Mouse (Mus musculus): ENCODE results near the gene Shisa5. TPM values are rescaled to one million over a fixed set of nuclear protein-coding genes. Genes with fewer than 3 reads are reported as not detected.

Gene Shisa5
- polyA plus RNA-seq, 1 experiment from 2014 or later = 58.2 TPM

DNA sequence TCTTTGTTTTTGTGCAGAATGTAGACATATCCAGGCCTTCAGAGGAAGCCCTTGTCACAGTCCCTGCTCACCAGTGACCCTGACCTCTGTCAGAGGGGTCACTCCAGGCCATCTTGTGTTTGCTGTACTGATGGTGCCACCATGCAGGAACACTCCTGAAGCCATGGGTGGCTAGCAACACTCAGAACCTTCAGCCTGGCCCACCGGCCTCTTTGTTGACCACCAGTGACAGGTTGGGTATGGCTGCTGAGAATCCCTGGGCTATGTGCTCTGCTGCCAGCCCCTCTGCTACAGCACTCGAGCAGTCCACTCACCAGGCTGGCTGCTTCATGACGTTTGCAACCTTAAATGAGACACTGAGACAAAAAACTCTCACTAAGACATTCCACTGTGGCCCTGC, 8.1 kb upstream of the Shisa5 start:
- WGBS = 72% methylated on average over 3 of the region's 3 CpGs
- no peaks in the 10 kb centered on the region for H3K9me3 ChIP-seq
- H3K4me1 ChIP-seq = peaks cover 10% of the 10 kb centered on the region
- no peak overlapping the region for H3K27ac ChIP-seq
- H3K36me3 ChIP-seq = no peaks in the 10 kb centered on the region
- DNase-seq (ENCODE audit: low spot score) = no peak
- H3K4me3 ChIP-seq = no peak overlapping the region
- no peaks in the 10 kb centered on the region for H3K27me3 ChIP-seq (ENCODE audit: insufficient read depth, poor library complexity, severe bottlenecking)

DNA sequence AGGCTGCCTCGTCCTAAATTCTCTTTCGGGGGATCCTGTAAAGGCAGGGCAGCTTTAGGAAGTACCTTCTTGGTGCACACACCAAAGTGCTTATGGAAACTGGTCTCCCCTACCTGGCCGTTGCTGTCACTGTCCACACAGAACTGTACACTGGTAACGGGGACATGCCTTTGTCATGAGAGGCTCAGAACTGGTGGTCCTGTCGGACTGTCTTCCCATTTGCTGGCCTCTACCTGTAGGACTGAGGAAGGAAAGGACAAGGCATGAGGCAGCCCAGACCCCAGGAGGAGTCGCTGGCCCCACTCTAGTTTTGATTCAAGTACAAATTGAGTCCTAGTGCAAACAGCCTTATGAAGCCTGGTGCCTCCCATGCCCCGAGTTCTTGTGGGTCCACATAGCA, 7.4 kb upstream of the Shisa5 start:
- H3K27ac ChIP-seq = no peak overlapping the region
- WGBS = 89% methylated on average over 7 of the region's 7 CpGs
- no peak for DNase-seq (ENCODE audit: low spot score)
- H3K36me3 ChIP-seq = no peaks in the 10 kb centered on the region
- H3K9me3 ChIP-seq = no peaks in the 10 kb centered on the region
- no peak overlapping the region for H3K4me3 ChIP-seq
- peaks cover 10% of the 10 kb centered on the region for H3K4me1 ChIP-seq
- no peaks in the 10 kb centered on the region for H3K27me3 ChIP-seq (ENCODE audit: insufficient read depth, poor library complexity, severe bottlenecking)

DNA sequence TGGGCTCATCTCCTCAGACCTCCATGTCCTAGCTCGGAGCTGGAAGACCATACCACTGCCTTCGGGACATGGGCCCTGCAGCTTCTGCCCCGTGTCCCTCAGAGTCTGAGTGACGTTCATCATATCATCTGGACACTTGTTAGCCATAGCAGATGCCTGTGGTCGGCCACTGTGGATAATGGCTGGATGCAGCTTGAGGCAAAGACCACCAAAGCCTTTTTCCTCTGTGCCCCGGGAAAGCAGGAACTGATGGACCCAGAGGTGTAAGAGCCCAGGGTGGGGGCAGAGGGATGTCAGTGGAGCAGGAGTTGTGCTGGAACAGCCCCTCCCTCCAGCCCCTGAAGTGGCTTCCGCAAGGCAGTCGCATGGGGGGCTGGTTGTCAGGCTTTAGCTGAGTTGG, 6.7 kb upstream of the Shisa5 start:
- no peak overlapping the region for H3K27ac ChIP-seq
- 77% methylated on average over 8 of the region's 8 CpGs for WGBS
- DNase-seq (ENCODE audit: low spot score) = no peak
- H3K27me3 ChIP-seq (ENCODE audit: insufficient read depth, poor library complexity, severe bottlenecking) = no peaks in the 10 kb centered on the region
- H3K4me3 ChIP-seq = no peak overlapping the region
- no peaks in the 10 kb centered on the region for H3K36me3 ChIP-seq
- H3K4me1 ChIP-seq = peaks cover 10% of the 10 kb centered on the region
- no peaks in the 10 kb centered on the region for H3K9me3 ChIP-seq

DNA sequence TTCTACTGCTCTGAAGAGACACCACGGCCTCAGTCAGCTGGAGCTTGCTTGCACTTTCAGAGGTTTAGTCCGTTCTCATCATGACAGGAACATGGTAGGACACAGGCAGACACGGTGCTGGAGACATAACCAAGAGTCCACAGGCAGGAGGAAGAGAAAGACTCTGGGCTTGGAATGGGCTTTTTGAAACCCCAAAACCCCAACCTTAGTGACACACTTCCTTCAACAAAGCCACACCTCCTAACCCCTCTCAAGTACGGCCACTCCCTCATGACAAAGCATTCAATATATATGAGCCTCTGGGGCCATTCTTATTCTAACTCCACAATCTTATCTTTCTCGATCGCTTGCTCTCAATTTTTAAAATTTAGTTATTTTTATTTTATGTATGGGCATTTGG, 5.9 kb upstream of the Shisa5 start:
- Histone ChIP-seq H3K4me1 (peaks cover 9% of the 10 kb centered on the region), H3K27ac (no peak overlapping the region), H3K27me3 (ENCODE audit: insufficient read depth, poor library complexity, severe bottlenecking) (no peaks in the 10 kb centered on the region), H3K9me3 (no peaks in the 10 kb centered on the region), H3K4me3 (no peak overlapping the region), H3K36me3 (no peaks in the 10 kb centered on the region)
- DNase-seq (ENCODE audit: low spot score) = no peak
- WGBS = 78% methylated on average over 6 of the region's 6 CpGs

DNA sequence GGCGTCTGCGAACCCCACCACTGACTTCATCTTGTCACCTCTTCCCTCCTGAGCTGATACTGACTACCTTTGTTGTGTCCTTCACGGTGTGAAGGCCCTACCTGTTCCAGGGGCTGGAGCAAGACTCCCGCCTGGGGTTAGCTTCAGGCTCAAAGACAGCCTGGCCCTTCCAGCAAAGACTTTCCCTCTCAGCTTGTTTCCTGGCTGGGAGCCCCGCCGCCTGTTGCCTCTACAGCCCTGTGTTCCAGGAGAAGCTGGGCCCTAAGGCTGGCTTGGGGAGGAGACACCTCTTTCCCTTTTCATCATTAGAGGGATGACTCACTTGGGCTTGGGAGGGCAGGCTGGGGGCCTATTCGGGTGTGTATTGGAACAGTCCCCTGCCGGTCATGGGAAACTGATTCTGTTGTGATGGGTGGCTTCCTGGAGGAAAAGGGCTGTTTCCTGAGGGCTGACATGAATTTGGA, 568 bp downstream of the Shisa5 start:
- Histone ChIP-seq H3K27ac (peak overlapping the region; percentile 90), H3K4me1 (peaks cover 42% of the 10 kb centered on the region), H3K4me3 (peak overlapping the region; percentile 74), H3K36me3 (no peaks in the 10 kb centered on the region), H3K27me3 (ENCODE audit: insufficient read depth, poor library complexity, severe bottlenecking) (no peaks in the 10 kb centered on the region), H3K9me3 (no peaks in the 10 kb centered on the region)
- 12% methylated on average over 8 of the region's 8 CpGs for WGBS
- DNase-seq (ENCODE audit: low spot score) = no peak

DNA sequence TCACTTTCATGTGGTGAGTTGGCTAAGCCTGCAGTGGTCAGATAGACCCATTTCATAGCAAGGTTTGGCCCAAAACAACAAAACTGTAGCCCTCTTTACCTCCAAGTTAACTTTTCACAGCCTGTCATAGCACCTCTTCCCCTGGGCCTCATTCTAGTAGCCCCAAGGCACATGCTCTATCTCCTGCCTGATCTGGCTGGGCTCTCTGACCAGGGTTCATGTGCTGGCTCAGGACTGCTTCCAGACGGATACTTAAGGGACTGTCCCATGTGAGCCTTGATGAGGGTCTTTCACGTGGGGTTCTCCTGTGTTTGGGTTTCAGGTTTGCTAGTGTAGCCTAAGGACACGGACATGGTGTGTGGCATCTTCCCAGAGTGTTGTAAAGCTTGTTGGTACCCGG, 1.3 kb downstream of the Shisa5 start:
- H3K27ac ChIP-seq = 0 out of 2 replicates have a peak overlapping the region, but pooled peaks have one; percentile 90
- 66% methylated on average over 4 of the region's 4 CpGs for WGBS
- H3K36me3 ChIP-seq = no peaks in the 10 kb centered on the region
- H3K4me3 ChIP-seq = peak overlapping the region; percentile 74
- no peak for DNase-seq (ENCODE audit: low spot score)
- no peaks in the 10 kb centered on the region for H3K27me3 ChIP-seq (ENCODE audit: insufficient read depth, poor library complexity, severe bottlenecking)
- no peaks in the 10 kb centered on the region for H3K9me3 ChIP-seq
- H3K4me1 ChIP-seq = peaks cover 42% of the 10 kb centered on the region

DNA sequence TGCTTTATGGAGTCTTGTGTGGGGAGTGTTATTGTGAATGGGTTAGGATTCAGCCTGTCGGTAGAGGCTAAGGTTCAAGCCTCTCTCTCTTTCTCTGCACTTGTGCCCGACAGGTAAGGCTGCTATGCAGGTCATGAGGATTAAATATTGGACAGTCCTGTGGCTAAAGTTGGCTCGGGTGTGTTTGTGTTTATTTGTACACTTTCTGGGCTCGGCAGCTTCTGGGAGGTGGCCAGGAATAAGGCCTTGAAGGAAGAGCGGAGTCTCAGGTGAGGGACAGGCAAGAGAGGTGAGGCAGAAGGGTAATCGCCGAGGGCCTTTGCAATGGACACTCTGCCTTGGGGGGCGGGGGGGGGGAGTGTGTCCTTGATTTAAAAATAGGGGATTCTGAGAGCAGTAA, 1.9 kb downstream of the Shisa5 start:
- 80% methylated on average over 8 of the region's 8 CpGs for WGBS
- Histone ChIP-seq H3K27ac (no peak overlapping the region), H3K4me1 (peaks cover 42% of the 10 kb centered on the region), H3K36me3 (no peaks in the 10 kb centered on the region), H3K9me3 (no peaks in the 10 kb centered on the region), H3K27me3 (ENCODE audit: insufficient read depth, poor library complexity, severe bottlenecking) (no peaks in the 10 kb centered on the region), H3K4me3 (peak overlapping the region; percentile 74)
- no peak for DNase-seq (ENCODE audit: low spot score)

DNA sequence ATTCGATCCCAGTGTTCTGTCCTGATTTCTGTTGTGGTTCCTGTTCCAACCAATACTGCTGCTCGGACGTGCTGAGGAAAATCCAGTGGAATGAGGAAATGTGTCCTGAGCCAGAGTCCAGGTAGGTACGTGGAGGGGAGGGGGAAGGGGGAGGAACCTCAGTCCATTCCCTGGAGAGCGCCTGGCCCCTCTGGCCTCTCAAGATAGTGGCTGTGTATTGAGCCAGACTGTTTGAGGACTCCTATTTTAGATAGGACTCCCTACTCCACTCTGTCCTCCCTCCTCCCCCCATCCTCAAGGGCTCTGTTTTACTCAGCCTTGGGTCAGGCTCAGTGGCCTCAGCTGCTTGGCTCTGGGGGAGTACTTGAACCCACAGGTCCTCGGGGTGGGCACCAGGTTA, 2.5 kb downstream of the Shisa5 start:
- peak overlapping the region; percentile 74 for H3K4me3 ChIP-seq
- H3K36me3 ChIP-seq = no peaks in the 10 kb centered on the region
- no peak for DNase-seq (ENCODE audit: low spot score)
- 33% methylated on average over 6 of the region's 6 CpGs for WGBS
- H3K27me3 ChIP-seq (ENCODE audit: insufficient read depth, poor library complexity, severe bottlenecking) = no peaks in the 10 kb centered on the region
- peaks cover 42% of the 10 kb centered on the region for H3K4me1 ChIP-seq
- peak overlapping the region; percentile 53 for H3K27ac ChIP-seq
- no peaks in the 10 kb centered on the region for H3K9me3 ChIP-seq

DNA sequence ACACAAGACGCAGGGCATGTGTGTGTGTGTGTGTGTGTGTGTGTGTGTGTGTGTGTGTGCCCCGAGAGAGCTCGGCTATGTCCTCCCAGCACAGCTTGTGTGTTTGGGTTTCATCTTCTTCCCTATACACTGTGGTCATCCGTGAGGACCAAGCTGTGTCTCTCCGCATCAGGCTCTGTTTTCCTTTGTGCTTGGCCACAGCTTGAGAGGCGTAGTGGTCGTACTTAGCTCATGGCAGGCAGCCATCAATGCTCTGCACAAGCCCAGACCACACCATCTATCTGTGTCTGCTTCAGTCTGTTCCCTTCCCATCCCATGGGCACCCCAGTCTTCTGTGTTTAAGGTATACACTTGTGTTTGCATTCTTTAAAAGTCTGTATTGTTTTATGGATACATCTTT, 3.0 kb downstream of the Shisa5 start:
- peak overlapping the region; percentile 74; the same call in 1 of the 2 replicates for H3K4me3 ChIP-seq
- 58% methylated on average over 7 of the region's 7 CpGs for WGBS
- no peaks in the 10 kb centered on the region for H3K27me3 ChIP-seq (ENCODE audit: insufficient read depth, poor library complexity, severe bottlenecking)
- no peak for DNase-seq (ENCODE audit: low spot score)
- H3K4me1 ChIP-seq = peaks cover 42% of the 10 kb centered on the region
- H3K9me3 ChIP-seq = no peaks in the 10 kb centered on the region
- H3K36me3 ChIP-seq = peaks cover 2% of the 10 kb centered on the region
- peak overlapping the region; percentile 53 for H3K27ac ChIP-seq

DNA sequence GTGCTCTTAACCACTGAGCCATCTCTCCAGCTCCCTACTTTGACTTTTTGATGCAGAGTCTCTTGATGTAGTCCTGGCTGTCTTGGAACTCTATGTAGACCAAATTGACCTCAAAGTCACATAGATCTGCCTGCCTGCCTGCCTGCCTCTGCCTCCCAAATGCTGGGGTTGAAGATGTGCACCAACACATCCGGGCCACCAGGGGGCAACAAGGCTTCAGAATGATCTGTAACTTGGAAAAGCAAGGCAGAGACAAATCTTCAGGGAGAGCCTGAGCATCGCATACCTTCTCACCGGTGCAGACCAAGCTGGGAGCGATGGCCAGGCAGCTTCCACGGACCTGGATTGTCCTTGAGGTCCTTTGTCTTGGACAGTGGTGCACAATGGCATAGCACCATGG, 7.9 kb downstream of the Shisa5 start:
- WGBS = 38% methylated on average over 5 of the region's 5 CpGs
- Histone ChIP-seq H3K4me3 (no peak overlapping the region), H3K27me3 (ENCODE audit: insufficient read depth, poor library complexity, severe bottlenecking) (no peaks in the 10 kb centered on the region), H3K36me3 (peaks cover 35% of the 10 kb centered on the region), H3K9me3 (no peaks in the 10 kb centered on the region), H3K4me1 (peaks cover 6% of the 10 kb centered on the region), H3K27ac (no peak overlapping the region)
- DNase-seq (ENCODE audit: low spot score) = no peak

DNA sequence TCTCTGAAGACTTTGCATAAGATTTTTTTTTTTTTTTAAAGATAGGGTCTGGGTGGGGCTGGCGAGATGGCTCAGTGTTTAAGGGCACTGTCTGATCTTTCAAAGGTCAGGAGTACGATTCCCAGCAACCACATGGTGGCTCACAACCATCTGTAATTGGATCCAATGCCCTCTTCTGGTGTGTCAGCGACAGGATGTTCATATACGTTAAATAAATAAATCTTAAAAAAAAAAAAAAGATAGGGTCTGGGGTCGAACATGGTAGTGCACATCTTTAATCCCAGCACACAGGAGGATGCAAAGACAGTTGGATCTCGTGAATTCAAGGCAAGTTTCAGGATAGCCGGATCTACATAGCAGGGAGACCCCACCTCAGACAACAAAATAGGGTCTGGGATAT, 11.0 kb downstream of the Shisa5 start:
- DNase-seq (ENCODE audit: low spot score) = no peak
- WGBS = 83% methylated on average over 7 of the region's 7 CpGs
- peaks cover 48% of the 10 kb centered on the region for H3K36me3 ChIP-seq

DNA sequence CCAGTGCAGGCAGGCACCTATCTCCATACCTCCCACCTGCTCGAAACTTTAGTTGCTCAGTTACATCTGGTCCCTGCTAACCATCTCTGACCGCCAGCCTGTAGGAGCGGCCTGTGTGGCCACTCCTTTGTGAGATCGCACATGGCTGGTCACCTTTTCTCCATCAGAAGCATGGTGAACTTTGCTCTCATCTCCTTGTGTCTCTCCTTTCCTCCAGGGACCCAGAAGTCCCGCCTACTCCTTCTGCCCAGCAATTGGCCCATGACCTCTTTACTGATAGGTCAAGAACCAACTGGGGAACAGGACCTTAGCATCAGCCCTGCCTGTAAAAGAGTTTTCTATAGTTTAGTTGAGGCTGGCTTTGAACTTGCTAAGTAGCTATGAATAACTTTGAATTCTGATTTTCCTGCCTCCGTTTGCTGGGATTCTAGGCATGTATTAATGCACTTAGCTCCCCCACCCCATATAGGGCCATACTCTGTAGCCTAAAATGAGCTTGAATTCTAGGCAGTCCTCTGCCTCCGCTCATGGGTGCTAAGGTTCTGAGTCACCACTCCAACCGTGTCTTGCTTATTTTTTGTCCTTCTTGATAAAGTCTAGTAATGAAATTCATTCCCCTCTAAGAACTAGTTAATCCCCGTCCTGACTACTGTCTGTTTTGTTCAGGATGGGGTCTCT, 11.8 kb downstream of the Shisa5 start:
- no peaks in the 10 kb centered on the region for H3K27me3 ChIP-seq (ENCODE audit: insufficient read depth, poor library complexity, severe bottlenecking)
- no peak for DNase-seq (ENCODE audit: low spot score)
- H3K4me3 ChIP-seq = no peak overlapping the region
- H3K4me1 ChIP-seq = peaks cover 12% of the 10 kb centered on the region
- H3K36me3 ChIP-seq = peaks cover 48% of the 10 kb centered on the region
- 82% methylated on average over 9 of the region's 9 CpGs for WGBS
- no peak overlapping the region for H3K27ac ChIP-seq
- H3K9me3 ChIP-seq = no peaks in the 10 kb centered on the region

More for the DNA sequence above, 11.0 kb downstream of the Shisa5 start:
- peaks cover 5% of the 10 kb centered on the region for H3K4me1 ChIP-seq
- H3K9me3 ChIP-seq = no peaks in the 10 kb centered on the region
- no peak overlapping the region for H3K27ac ChIP-seq
- H3K4me3 ChIP-seq = no peak overlapping the region
- H3K27me3 ChIP-seq (ENCODE audit: insufficient read depth, poor library complexity, severe bottlenecking) = no peaks in the 10 kb centered on the region

DNA sequence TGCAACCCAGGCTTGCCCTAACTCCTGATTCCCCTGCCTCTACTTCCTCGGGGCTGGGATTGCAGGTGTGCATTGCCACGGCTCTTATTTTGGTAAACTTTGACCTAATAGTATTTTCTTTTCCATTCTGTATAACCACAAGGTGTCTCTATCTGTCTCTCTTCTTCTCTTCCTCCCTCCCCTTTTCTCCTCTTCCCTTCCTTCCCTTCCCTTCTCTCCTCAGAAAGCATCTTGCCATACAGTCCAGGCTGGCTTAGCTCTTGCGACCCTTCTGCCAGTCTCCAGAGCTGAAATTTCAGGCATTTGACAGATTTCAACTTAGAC, 12.3 kb downstream of the Shisa5 start:
- Histone ChIP-seq H3K27ac (no peak overlapping the region), H3K4me3 (no peak overlapping the region), H3K9me3 (no peaks in the 10 kb centered on the region), H3K27me3 (ENCODE audit: insufficient read depth, poor library complexity, severe bottlenecking) (no peaks in the 10 kb centered on the region), H3K4me1 (peaks cover 16% of the 10 kb centered on the region), H3K36me3 (peaks cover 51% of the 10 kb centered on the region)
- WGBS = 79% methylated on average over 3 of the region's 3 CpGs
- DNase-seq (ENCODE audit: low spot score) = no peak

DNA sequence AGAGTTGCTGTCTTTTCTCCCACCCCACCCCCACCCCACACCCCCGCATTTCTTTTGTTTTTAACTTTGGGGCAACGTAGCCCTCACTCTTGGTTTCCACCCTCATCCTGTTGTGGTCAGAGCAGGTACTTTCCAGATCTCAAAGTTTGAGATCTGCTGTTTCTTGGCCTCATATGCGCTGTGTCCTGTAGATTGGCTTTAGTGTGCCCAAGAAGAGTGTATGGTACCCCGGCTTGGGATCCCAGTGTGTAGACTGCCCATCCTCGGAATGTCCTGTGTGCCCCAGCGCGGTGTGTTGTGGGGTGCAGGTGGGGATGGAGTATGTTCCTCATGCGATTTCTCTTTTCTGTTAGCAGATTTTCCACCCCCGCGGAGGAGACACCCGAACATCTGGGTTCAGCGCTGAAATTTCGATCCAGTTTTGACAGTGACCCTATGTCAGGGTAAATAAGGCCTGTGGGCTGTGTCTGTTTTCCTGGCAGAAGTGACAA, 12.7 kb downstream of the Shisa5 start:
- H3K9me3 ChIP-seq = no peaks in the 10 kb centered on the region
- H3K4me1 ChIP-seq = peaks cover 16% of the 10 kb centered on the region
- H3K27ac ChIP-seq = no peak overlapping the region
- 86% methylated on average over 13 of the region's 13 CpGs for WGBS
- no peaks in the 10 kb centered on the region for H3K27me3 ChIP-seq (ENCODE audit: insufficient read depth, poor library complexity, severe bottlenecking)
- H3K4me3 ChIP-seq = no peak overlapping the region
- no peak for DNase-seq (ENCODE audit: low spot score)
- peaks cover 55% of the 10 kb centered on the region for H3K36me3 ChIP-seq
